Mouse (Mus musculus): ENCODE results near the gene Gpr153. TPM values are rescaled to one million over a fixed set of nuclear protein-coding genes. Genes with fewer than 3 reads are reported as not detected.

The Gpr153 gene
- total RNA-seq, 2 experiments from 2014 or later, result not detected

- ATAC-seq (replicated peaks; ENCODE audit: low FRiP score, low TSS enrichment, poor library complexity, severe bottlenecking), result no peak
Observed at GRCm38 (mm10) chr4:152304685-152305084, 30.7 kb downstream of the Gpr153 start.

GRCm38 (mm10) chr4:152305991-152306390 lies 32.0 kb downstream of the Gpr153 start:
- ATAC-seq (replicated peaks; ENCODE audit: low FRiP score, low TSS enrichment, poor library complexity, severe bottlenecking), result no peak

GRCm38 (mm10) chr4:152307542-152307941 lies 33.5 kb downstream of the Gpr153 start:
- ATAC-seq (replicated peaks; ENCODE audit: low FRiP score, low TSS enrichment, poor library complexity, severe bottlenecking), result no peak

- ATAC-seq (replicated peaks; ENCODE audit: low FRiP score, low TSS enrichment, poor library complexity, severe bottlenecking), result 0 out of 2 replicates have a peak, but pooled peaks have one; percentile 16
Observed at GRCm38 (mm10) chr4:152312186-152312585, 38.2 kb downstream of the Gpr153 start.

GRCm38 (mm10) chr4:152313211-152313632 lies 39.2 kb downstream of the Gpr153 start:
- ATAC-seq (replicated peaks; ENCODE audit: low FRiP score, low TSS enrichment, poor library complexity, severe bottlenecking), result peak; percentile 38

- no peak for ATAC-seq (replicated peaks; ENCODE audit: low FRiP score, low TSS enrichment, poor library complexity, severe bottlenecking)
Observed at GRCm38 (mm10) chr4:152313934-152314333, 39.9 kb downstream of the Gpr153 start.

- ATAC-seq (replicated peaks; ENCODE audit: low FRiP score, low TSS enrichment, poor library complexity, severe bottlenecking), result no peak
Observed at GRCm38 (mm10) chr4:152315498-152316213, 41.6 kb downstream of the Gpr153 start.

GRCm38 (mm10) chr4:152317631-152318033 lies 43.6 kb downstream of the Gpr153 start:
- no peak for ATAC-seq (replicated peaks; ENCODE audit: low FRiP score, low TSS enrichment, poor library complexity, severe bottlenecking)

GRCm38 (mm10) chr4:152318517-152319234 lies 44.6 kb downstream of the Gpr153 start, which contains the start of gene Rnf207:
Gene Rnf207, minus strand, starts transcription at chr4:152318993.
- ATAC-seq (replicated peaks; ENCODE audit: low FRiP score, low TSS enrichment, poor library complexity, severe bottlenecking), result peak; percentile 90

GRCm38 (mm10) chr4:152321464-152321863 lies 47.4 kb downstream of the Gpr153 start:
- no peak for ATAC-seq (replicated peaks; ENCODE audit: low FRiP score, low TSS enrichment, poor library complexity, severe bottlenecking)

GRCm38 (mm10) chr4:152324641-152325562 lies 50.9 kb downstream of the Gpr153 start:
- peak; percentile 31 for ATAC-seq (replicated peaks; ENCODE audit: low FRiP score, low TSS enrichment, poor library complexity, severe bottlenecking)

GRCm38 (mm10) chr4:152325574-152326411 lies 51.8 kb downstream of the Gpr153 start, which contains the start of gene Rpl22:
Gene Rpl22, plus strand, starts transcription at chr4:152325742.
- ATAC-seq (replicated peaks; ENCODE audit: low FRiP score, low TSS enrichment, poor library complexity, severe bottlenecking), result peak; percentile 95

GRCm38 (mm10) chr4:152326543-152326942 lies 52.5 kb downstream of the Gpr153 start:
- no peak for ATAC-seq (replicated peaks; ENCODE audit: low FRiP score, low TSS enrichment, poor library complexity, severe bottlenecking)

GRCm38 (mm10) chr4:152328691-152329090 lies 54.7 kb downstream of the Gpr153 start:
- no peak for ATAC-seq (replicated peaks; ENCODE audit: low FRiP score, low TSS enrichment, poor library complexity, severe bottlenecking)

- ATAC-seq (replicated peaks; ENCODE audit: low FRiP score, low TSS enrichment, poor library complexity, severe bottlenecking), result peak; percentile 79
Observed at GRCm38 (mm10) chr4:152332952-152333351, 58.9 kb downstream of the Gpr153 start.

GRCm38 (mm10) chr4:152333587-152333986 lies 59.6 kb downstream of the Gpr153 start:
- ATAC-seq (replicated peaks; ENCODE audit: low FRiP score, low TSS enrichment, poor library complexity, severe bottlenecking), result no peak
